Mouse (Mus musculus) MEL (cell line): Measurements from ENCODE around the gene Ccnq. TPM values are rescaled to one million over a fixed set of nuclear protein-coding genes. Genes with fewer than 3 reads are reported as not detected.

Source experiments
- DNase-seq: peaks from one replicate; pipeline ENCODE4 v3.0.0; 2011; ENCODE audit warnings: low read depth, low spot score
- H3K27ac ChIP-seq: 2 replicates; pipeline ENCODE4 v1.5.1; 2012; ENCODE audit warnings: low read depth, mild to moderate bottlenecking, control low read depth, low read length, moderate library complexity; ENCODE audit not compliant: control insufficient read depth
- H3K27me3 ChIP-seq, 2 experiments: fragments of 150-350 bp in 1 of 2; sonication (generic) in 1 of 2; 2 replicates each; pipeline ENCODE4 v1.6.1; 2012; ENCODE audit warnings: low read length in 2 of 2, mild to moderate bottlenecking in 2 of 2, improper control_type of control experiment in 1 of 2, moderate library complexity in 1 of 2; ENCODE audit not compliant: insufficient read depth in 2 of 2, control insufficient read depth in 1 of 2
- H3K36me3 ChIP-seq, 2 experiments: 2 replicates each; pipeline ENCODE4 v1.6.1; 2012 to 2014; ENCODE audit warnings: low read length in 2 of 2, improper control_type of control experiment in 1 of 2, inconsistent platforms in 1 of 2, mild to moderate bottlenecking in 1 of 2; ENCODE audit not compliant: insufficient read depth in 2 of 2, control insufficient read depth in 1 of 2
- H3K4me1 ChIP-seq, 2 experiments: fragments of 150-350 bp in 1 of 2; sonication (generic) in 1 of 2; 2 replicates each; pipeline ENCODE4 v1.6.1; 2012; ENCODE audit warnings: low read length in 2 of 2, improper control_type of control experiment in 1 of 2, mild to moderate bottlenecking in 1 of 2; ENCODE audit not compliant: insufficient read depth in 2 of 2, control insufficient read depth in 1 of 2
- H3K4me3 ChIP-seq, 2 experiments: fragments of 150-350 bp in 1 of 2; sonication (generic) in 1 of 2; 2 replicates each; pipeline ENCODE4 v1.5.1; 2012; ENCODE audit warnings: low read depth in 2 of 2, low read length in 2 of 2, mild to moderate bottlenecking in 2 of 2, moderate library complexity in 2 of 2, control low read depth in 1 of 2, improper control_type of control experiment in 1 of 2; ENCODE audit not compliant: control insufficient read depth in 1 of 2, insufficient read depth in 1 of 2
- H3K79me2 ChIP-seq: 2 replicates; pipeline ENCODE4 v1.6.1; 2012; ENCODE audit warnings: mild to moderate bottlenecking, low read length, moderate library complexity; ENCODE audit not compliant: control insufficient read depth, poor library complexity, insufficient read depth
- H3K9ac ChIP-seq: 2 replicates; pipeline ENCODE4 v1.6.1; 2012; ENCODE audit warnings: low read depth, mild to moderate bottlenecking, control low read depth, low read length, moderate library complexity; ENCODE audit not compliant: control insufficient read depth, poor library complexity, severe bottlenecking
- H3K9me3 ChIP-seq: fragments of 150-350 bp; sonication (generic); replicated peaks from 2 replicates; pipeline ENCODE4 v1.6.1; 2012; ENCODE audit warnings: mild to moderate bottlenecking, low read length, improper control_type of control experiment, moderate library complexity; ENCODE audit not compliant: insufficient read depth
- BHLHE40 ChIP-seq: IDR thresholded peaks from 2 replicates; pipeline ENCODE4 v1.6.1; 2012; ENCODE audit warnings: low read depth, mild to moderate bottlenecking, inconsistent platforms, low read length, improper control_type of control experiment, borderline replicate concordance
- CHD1 ChIP-seq: IDR thresholded peaks from 2 replicates; pipeline ENCODE4 v1.6.1; 2012; ENCODE audit warnings: low read depth, mild to moderate bottlenecking, inconsistent platforms, low read length, improper control_type of control experiment
- ETS1 ChIP-seq: IDR thresholded peaks from 2 replicates; pipeline ENCODE4 v1.6.1; 2012; ENCODE audit warnings: low read depth, mild to moderate bottlenecking, inconsistent platforms, low read length, improper control_type of control experiment, moderate library complexity
- GATA1 ChIP-seq: IDR thresholded peaks from 2 replicates; pipeline ENCODE4 v1.6.1; 2011; ENCODE audit warnings: low read depth, low read length, improper control_type of control experiment
- HCFC1 ChIP-seq: IDR thresholded peaks from 2 replicates; pipeline ENCODE4 v1.6.1; 2012; ENCODE audit warnings: low read depth, mild to moderate bottlenecking, inconsistent platforms, low read length, improper control_type of control experiment, moderate library complexity
- MAFK ChIP-seq: IDR thresholded peaks from 2 replicates; pipeline ENCODE4 v1.6.1; 2011; ENCODE audit warnings: low read depth, mild to moderate bottlenecking, low read length, improper control_type of control experiment, borderline replicate concordance
- MAZ ChIP-seq: IDR thresholded peaks from 2 replicates; pipeline ENCODE4 v1.6.1; 2012; ENCODE audit warnings: low read depth, mild to moderate bottlenecking, inconsistent platforms, low read length, improper control_type of control experiment
- MEF2A ChIP-seq: IDR thresholded peaks from 2 replicates; pipeline ENCODE4 v1.6.1; 2014; ENCODE audit warnings: low read depth, mild to moderate bottlenecking, inconsistent platforms, low read length, improper control_type of control experiment; ENCODE audit not compliant: poor library complexity, insufficient replicate concordance, severe bottlenecking; ENCODE audit errors: extremely low read depth
- MXI1 ChIP-seq: IDR thresholded peaks from 2 replicates; pipeline ENCODE4 v1.6.1; 2011; ENCODE audit warnings: mild to moderate bottlenecking, low read depth, low read length, improper control_type of control experiment
- MYB ChIP-seq: IDR thresholded peaks from 2 replicates; pipeline ENCODE4 v1.6.1; 2011; ENCODE audit warnings: mild to moderate bottlenecking, low read depth, low read length, improper control_type of control experiment
- NELFE ChIP-seq: IDR thresholded peaks from 2 replicates; pipeline ENCODE4 v1.6.1; 2011; ENCODE audit warnings: low read depth, low read length, improper control_type of control experiment
- NRF1 ChIP-seq: IDR thresholded peaks from 2 replicates; pipeline ENCODE4 v1.6.1; 2014; ENCODE audit warnings: low read depth, mild to moderate bottlenecking, inconsistent platforms, low read length, improper control_type of control experiment, moderate library complexity; ENCODE audit not compliant: poor library complexity, insufficient read depth, severe bottlenecking
- POLR2AphosphoS2 ChIP-seq: IDR thresholded peaks from 2 replicates; pipeline ENCODE4 v1.6.1; 2011; ENCODE audit warnings: low read length, improper control_type of control experiment
- POLR2AphosphoS5 ChIP-seq: IDR thresholded peaks from 2 replicates; pipeline ENCODE4 v1.6.1; 2012; ENCODE audit warnings: low read depth, borderline replicate concordance, mild to moderate bottlenecking, inconsistent platforms, low read length, moderate library complexity, mixed read lengths
- USF1 ChIP-seq: IDR thresholded peaks from 2 replicates; pipeline ENCODE4 v1.6.1; 2014; ENCODE audit warnings: low read depth, mild to moderate bottlenecking, inconsistent platforms, low read length, improper control_type of control experiment, moderate library complexity
- USF2 ChIP-seq, 2 experiments: IDR thresholded peaks; 2 replicates each; pipeline ENCODE4 v1.6.1; 2011 to 2012; ENCODE audit warnings: improper control_type of control experiment in 2 of 2, low read length in 2 of 2, borderline replicate concordance in 1 of 2, inconsistent platforms in 1 of 2, low read depth in 1 of 2, mild to moderate bottlenecking in 1 of 2; ENCODE audit not compliant: insufficient read depth in 1 of 2
- ZKSCAN1 ChIP-seq: IDR thresholded peaks from 2 replicates; pipeline ENCODE4 v1.6.1; 2012; ENCODE audit warnings: low read depth, mild to moderate bottlenecking, inconsistent platforms, low read length, improper control_type of control experiment, moderate library complexity
- polyA plus RNA-seq, 2 experiments: library from polyadenylated mRNA; stranded (reverse) in 1 of 2; unstranded in 1 of 2; fragments of >175 nt in 1 of 2; fragments of >200 nt in 1 of 2; gene quantifications; 2 replicates each; pipeline versions ENCODE4 v1.2.1 to v1.2.4; 2012; ENCODE audit warnings: low replicate concordance in 2 of 2, low read depth in 1 of 2; ENCODE audit not compliant: insufficient read length in 2 of 2, insufficient read depth in 1 of 2, missing spikeins in 1 of 2
- total RNA-seq: library from RNA; depleted of rRNA; stranded (reverse); fragments of 300-350 nt; gene quantifications from 2 replicates; pipeline ENCODE4 v1.2.3, GENCODE M21; 2012

Ccnq gene
- total and polyA plus RNA-seq, 3 experiments, result 77.5 to 80.5 TPM; not detected in 1

DNA sequence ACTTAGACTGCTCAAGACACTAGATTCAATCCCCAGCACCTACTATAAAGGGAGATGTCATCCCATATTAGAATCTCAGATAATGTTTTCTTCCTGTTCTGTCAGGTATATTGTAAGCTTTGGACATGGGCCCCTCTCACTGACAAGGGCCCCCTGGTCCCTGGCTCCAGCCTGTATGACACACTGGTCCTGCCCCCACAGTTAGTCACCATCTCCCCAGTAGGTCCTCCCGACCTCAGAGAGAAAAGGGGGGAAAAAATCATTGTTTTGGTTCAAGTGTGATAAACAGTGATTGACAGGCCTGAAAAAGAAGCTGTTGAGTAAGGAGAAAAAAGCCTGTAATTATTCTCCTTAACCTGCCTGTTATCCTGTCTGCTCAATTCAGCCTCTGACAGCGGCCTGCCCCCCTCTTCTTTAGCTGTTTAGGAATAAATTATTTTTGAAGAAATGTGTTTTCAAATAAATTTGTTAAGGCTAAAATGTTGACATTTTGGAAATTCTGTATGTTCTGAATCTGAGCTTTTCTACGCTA is 14.6 kb downstream of the Ccnq start:
- Histone ChIP-seq H3K27ac (no peak overlapping the region), H3K4me1 (peaks cover 5 to 21% of the 10 kb centered on the region in 2 experiments; a peak in 3 of 4 replicates), H3K9me3 (no peaks in the 10 kb centered on the region), H3K36me3 (peaks cover 0 to 23% of the 10 kb centered on the region in 2 experiments; a peak in 2 of 4 replicates), H3K4me3 (no peak overlapping the region), H3K9ac (no peak overlapping the region), H3K27me3 (peaks cover 0 to 2% of the 10 kb centered on the region in 2 experiments; a peak in 2 of 4 replicates), H3K79me2 (no peaks in the 10 kb centered on the region)
- DNase-seq, result no peak
- no peak for TF ChIP-seq HCFC1
- no peak for TF ChIP-seq MAFK
- TF ChIP-seq ETS1, result no peak

DNA sequence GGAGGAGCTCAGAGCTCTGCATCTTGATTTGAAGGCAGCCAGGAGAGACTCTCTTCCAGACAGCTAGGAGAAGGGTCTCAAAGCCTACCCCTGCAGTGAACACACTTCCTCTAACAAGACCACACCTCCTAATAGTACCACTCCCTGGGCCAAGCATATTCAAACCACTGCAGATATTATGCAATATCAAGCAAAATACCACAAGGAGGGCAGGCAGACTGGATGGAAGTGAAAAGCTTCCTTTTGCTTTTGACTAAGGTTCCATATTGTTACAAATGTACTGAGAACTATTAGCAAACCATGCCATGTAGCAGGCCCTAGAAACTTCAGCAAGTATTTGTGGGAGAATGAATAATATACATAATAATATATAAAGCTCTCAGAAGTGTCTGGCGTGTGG is 16.4 kb downstream of the Ccnq start:
- Histone ChIP-seq H3K9ac (no peak overlapping the region), H3K4me3 (no peak overlapping the region), H3K79me2 (no peaks in the 10 kb centered on the region), H3K9me3 (no peaks in the 10 kb centered on the region)
- TF ChIP-seq MYB (no peak), NRF1 (no peak), MEF2A (no peak), USF1 (no peak), USF2 (IDR thresholded peaks at IDR 0.05; ENCODE audit: borderline replicate concordance in 1 of 2, insufficient read depth in 1 of 2, low read depth in 1 of 2, low read length in 2 of 2) (no peak), CHD1 (no peak), BHLHE40 (no peak), MAZ (no peak), POLR2AphosphoS5 (no peak), MXI1 (no peak), ZKSCAN1 (no peak), POLR2AphosphoS2 (no peak), GATA1 (no peak), NELFE (no peak)
- TF ChIP-seq, all 39 proteins: peak for 0
- H3K27ac ChIP-seq, result no peak overlapping the region
- peak; percentile 36 for DNase-seq
- H3K27me3 ChIP-seq, result peaks cover 0 to 2% of the 10 kb centered on the region in 2 experiments; a peak in 2 of 4 replicates
- H3K4me1 ChIP-seq, result peaks cover 5 to 21% of the 10 kb centered on the region in 2 experiments; a peak in 3 of 4 replicates
- peaks cover 0 to 23% of the 10 kb centered on the region in 2 experiments; a peak in 2 of 4 replicates for H3K36me3 ChIP-seq
